Mouse (Mus musculus) CH12.LX (cell line): Measurements from ENCODE around the gene St7l.

Experiments
- CTCF ChIP-seq, 2 experiments: IDR thresholded peaks in 1 of 2; conservative IDR thresholded peaks in 1 of 2; 2 replicates each; pipeline ENCODE4 v1.5.1; 2011 to 2012; ENCODE audit warnings: low read depth in 2 of 2, low read length in 2 of 2, improper control_type of control experiment in 1 of 2, inconsistent platforms in 1 of 2, mild to moderate bottlenecking in 1 of 2, moderate library complexity in 1 of 2
- EP300 ChIP-seq: IDR thresholded peaks from 2 replicates; pipeline ENCODE4 v1.6.1; 2011; ENCODE audit warnings: low read length, improper control_type of control experiment
- MAFK ChIP-seq: IDR thresholded peaks from 2 replicates; pipeline ENCODE4 v1.6.1; 2011; ENCODE audit warnings: low read length, improper control_type of control experiment; ENCODE audit not compliant: insufficient replicate concordance

DNA sequence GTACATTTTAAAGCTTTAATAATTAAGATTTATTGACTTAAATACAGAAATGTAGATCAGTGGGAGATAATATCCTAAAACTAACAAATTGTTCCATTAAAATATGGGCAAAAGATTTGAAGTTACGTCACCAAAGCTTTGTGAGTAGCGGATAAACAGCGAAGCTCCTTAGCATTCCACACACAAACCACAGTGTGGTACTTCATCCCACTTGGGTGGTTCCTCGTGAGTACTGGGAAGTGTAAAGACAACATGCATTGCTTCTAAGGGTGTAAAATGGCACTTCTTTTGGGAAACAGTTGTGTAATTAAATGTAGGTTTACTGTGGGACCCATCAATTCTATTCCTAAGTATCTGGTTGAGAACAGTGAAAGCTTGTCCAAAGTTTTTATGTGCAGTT, 37.3 kb downstream of the St7l start:
- TF ChIP-seq MAFK (no peak), EP300 (no peak), CTCF (conservative IDR thresholded peaks at IDR 0.05 in 1 of 2, IDR thresholded peaks at IDR 0.05 in 1 of 2; ENCODE audit: low read depth in 2 of 2, low read length in 2 of 2) (no peak)
